Mouse (Mus musculus) spleen, adult 2 months (tissue): ENCODE measurements around the gene Nek2. TPM values are rescaled to one million over a fixed set of nuclear protein-coding genes. Genes with fewer than 3 reads are reported as not detected.

Experiments used
- DNase-seq, 2 experiments: peaks; one replicate each; pipeline versions ENCODE4 v3.0.0 to v3.0.0-alpha.2; 2012 to 2021; ENCODE audit warnings: low spot score in 2 of 2, low read depth in 1 of 2
- H3K27ac ChIP-seq: fragments of 200-500 bp; 2 replicates; pipeline ENCODE4 v1.5.1; 2012; ENCODE audit warnings: low read length, inconsistent platforms; ENCODE audit not compliant: insufficient read depth
- H3K27me3 ChIP-seq: fragments of 200-500 bp; 2 replicates; pipeline ENCODE4 v1.6.1; 2012; ENCODE audit warnings: mild to moderate bottlenecking, moderate library complexity, low read length, inconsistent platforms; ENCODE audit not compliant: control insufficient read depth, insufficient read depth
- H3K36me3 ChIP-seq: fragments of 200-500 bp; 2 replicates; pipeline ENCODE4 v1.6.1; 2012; ENCODE audit warnings: mild to moderate bottlenecking, low read length, inconsistent platforms; ENCODE audit not compliant: control insufficient read depth, insufficient read depth
- H3K4me1 ChIP-seq: fragments of 200-500 bp; 2 replicates; pipeline ENCODE4 v1.6.1; 2011; ENCODE audit warnings: inconsistent platforms; ENCODE audit not compliant: control insufficient read depth, insufficient read depth, insufficient read length
- H3K4me3 ChIP-seq: fragments of 200-500 bp; 2 replicates; pipeline ENCODE4 v1.5.1; 2011; ENCODE audit warnings: mild to moderate bottlenecking, inconsistent platforms; ENCODE audit not compliant: insufficient read depth, insufficient read length; ENCODE audit errors: extremely low read depth
- CTCF ChIP-seq: fragments of 200-500 bp; IDR thresholded peaks from 2 replicates; pipeline ENCODE4 v1.5.1; 2011; ENCODE audit warnings: mild to moderate bottlenecking, inconsistent platforms; ENCODE audit not compliant: insufficient read depth, insufficient read length, insufficient replicate concordance; ENCODE audit errors: extremely low read depth
- POLR2A ChIP-seq: fragments of 200-500 bp; IDR thresholded peaks from 2 replicates; pipeline ENCODE4 v1.6.1; 2011; ENCODE audit warnings: low read depth, low read length, inconsistent platforms
- WGBS: fragments of 180-500 bp; shearing (Covaris S2); methylation state at CpG from one replicate; pipeline ENCODE4 v1.1.7; 2018; 5-methylcytosine and 5-hydroxymethylcytosine counted together
- polyA plus RNA-seq: library from polyadenylated mRNA; depleted of rRNA; stranded (reverse); fragments of >200 nt; gene quantifications from 2 replicates; pipeline ENCODE4 v1.2.3, GENCODE M21; 2012

Gene Nek2
- polyA plus RNA-seq, 1 experiment = 2.3 TPM

DNA sequence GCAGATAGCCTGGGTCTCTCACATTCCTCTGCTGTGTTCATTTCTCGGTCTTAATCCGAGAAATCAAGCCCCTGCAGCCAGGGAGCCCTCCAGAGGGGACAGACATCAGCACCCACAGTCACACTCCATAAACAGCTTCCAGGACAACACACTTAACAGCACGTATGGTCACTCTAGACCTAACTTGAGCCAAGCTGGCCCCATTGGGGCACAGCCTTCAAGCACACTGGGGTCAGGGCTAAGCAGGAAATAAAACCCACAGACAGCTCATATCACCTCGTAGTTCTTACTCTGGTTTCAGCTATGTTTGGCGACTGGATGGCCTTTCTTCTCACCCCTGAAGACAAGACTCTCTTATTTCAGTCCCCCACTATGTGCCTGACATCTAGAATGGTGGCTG lies 16.5 kb upstream of the Nek2 start:
- Histone ChIP-seq H3K4me3 (no peak overlapping the region), H3K27ac (no peak overlapping the region), H3K4me1 (no peaks in the 10 kb centered on the region), H3K36me3 (no peaks in the 10 kb centered on the region), H3K27me3 (no peaks in the 10 kb centered on the region)
- TF ChIP-seq CTCF = no peak
- no peak for TF ChIP-seq POLR2A
- DNase-seq = no peak
- WGBS = 54% methylated on average over 5 of the region's 5 CpGs

DNA sequence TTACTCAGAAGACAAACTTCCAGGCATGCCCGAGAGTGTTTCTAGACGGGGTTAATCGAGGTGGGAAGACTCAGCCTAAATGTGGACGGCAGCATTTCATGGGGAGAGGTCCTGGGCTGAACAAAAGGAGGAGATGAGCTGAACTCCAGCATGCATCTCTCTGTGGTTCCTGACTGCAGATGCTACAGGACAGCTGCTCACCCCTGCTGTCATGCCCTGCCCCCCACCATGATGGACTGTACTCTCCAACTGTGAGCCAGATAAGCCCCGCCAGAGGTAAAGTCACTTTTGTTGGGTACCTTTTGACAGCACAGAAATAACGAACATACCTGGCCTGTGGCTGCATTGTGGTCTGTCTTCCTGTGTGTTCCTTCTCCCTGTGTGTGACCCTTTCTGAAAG lies 15.5 kb upstream of the Nek2 start:
- Histone ChIP-seq H3K4me1 (no peaks in the 10 kb centered on the region), H3K27ac (no peak overlapping the region), H3K36me3 (no peaks in the 10 kb centered on the region), H3K27me3 (no peaks in the 10 kb centered on the region), H3K4me3 (no peak overlapping the region)
- TF ChIP-seq POLR2A (no peak), CTCF (no peak)
- no peak for DNase-seq
- 89% methylated on average over 6 of the region's 6 CpGs for WGBS

DNA sequence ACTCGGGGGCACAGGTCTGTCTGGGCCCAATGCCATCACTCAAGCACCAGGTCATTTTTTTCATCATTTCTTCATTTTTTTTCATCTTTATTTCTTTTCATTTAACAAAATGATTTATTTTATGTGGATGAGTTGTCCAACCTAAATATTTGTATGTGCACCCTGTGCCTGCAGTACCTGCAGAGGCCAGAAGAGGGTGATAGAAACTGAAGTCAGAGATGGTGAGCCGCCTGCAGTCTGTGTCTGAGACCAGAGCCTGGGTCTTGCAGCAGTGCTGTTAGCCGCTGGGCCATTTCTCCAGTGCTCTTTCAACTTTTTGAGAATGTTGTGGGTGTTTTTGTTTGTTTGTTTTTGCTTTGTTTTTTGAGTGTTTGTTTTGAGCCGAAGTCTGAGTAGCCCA lies 14.5 kb upstream of the Nek2 start:
- Histone ChIP-seq H3K36me3 (no peaks in the 10 kb centered on the region), H3K27ac (no peak overlapping the region), H3K4me3 (no peak overlapping the region), H3K27me3 (no peaks in the 10 kb centered on the region), H3K4me1 (no peaks in the 10 kb centered on the region; the same call in 1 of the 2 replicates)
- WGBS = 92% methylated on average over 4 of the region's 4 CpGs
- DNase-seq = no peak
- TF ChIP-seq CTCF = no peak

DNA sequence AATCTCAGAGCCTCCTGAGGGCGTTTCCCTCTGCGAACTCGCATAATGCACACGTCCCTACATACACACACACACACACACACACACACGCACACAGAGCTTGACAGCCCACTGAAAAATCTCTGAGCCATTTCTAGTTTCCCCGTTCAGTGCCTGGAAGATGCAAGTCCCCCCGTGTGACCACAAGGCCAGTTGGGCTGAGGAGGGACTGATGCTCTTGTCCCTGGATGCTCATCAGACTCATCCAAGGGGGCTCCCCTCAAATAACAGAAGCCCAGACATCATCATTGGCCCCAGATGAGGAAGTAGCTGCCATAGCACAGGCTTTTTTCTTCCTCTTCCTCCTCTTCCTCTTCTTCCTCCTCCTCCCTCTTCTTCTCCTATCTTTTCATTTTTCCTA lies 13.3 kb upstream of the Nek2 start:
- H3K27me3 ChIP-seq = no peaks in the 10 kb centered on the region
- no peak overlapping the region for H3K4me3 ChIP-seq
- peaks cover 9% of the 10 kb centered on the region; the same call in 1 of the 2 replicates for H3K4me1 ChIP-seq
- H3K27ac ChIP-seq = no peak overlapping the region
- 84% methylated on average over 7 of the region's 7 CpGs for WGBS
- no peak for TF ChIP-seq CTCF
- TF ChIP-seq POLR2A = no peak
- H3K36me3 ChIP-seq = no peaks in the 10 kb centered on the region
- DNase-seq = no peak

DNA sequence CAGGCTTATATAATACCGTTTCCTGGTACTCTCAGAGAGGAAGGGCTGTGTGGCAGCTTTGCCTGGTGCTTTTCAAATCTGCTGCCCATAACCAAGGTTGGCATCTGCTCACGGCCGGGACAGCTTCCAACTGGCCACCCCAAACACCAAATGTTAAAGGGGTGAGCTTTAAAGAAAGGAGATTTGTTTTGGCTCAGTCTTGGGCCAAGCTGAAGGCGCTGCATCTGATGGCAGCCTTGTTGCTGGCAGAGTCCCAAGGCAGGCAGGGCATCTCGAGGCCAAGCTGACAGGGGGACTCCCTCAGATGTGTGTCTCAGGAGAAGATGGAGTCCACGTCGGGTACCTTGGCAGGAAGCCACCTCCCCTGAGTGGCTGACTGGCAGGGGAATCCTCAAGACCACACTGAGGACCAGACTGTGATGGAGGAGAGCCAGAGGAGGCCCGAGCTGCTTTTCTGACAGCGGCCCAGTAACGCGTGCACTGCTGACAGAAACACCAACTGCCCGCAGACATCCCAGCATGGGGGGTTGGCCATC lies 12.5 kb upstream of the Nek2 start:
- Histone ChIP-seq H3K27me3 (no peaks in the 10 kb centered on the region), H3K4me1 (peaks cover 12% of the 10 kb centered on the region; the same call in 1 of the 2 replicates), H3K4me3 (no peak overlapping the region), H3K27ac (no peak overlapping the region), H3K36me3 (no peaks in the 10 kb centered on the region)
- no peak for DNase-seq
- 66% methylated on average over 12 of the region's 12 CpGs for WGBS
- no peak for TF ChIP-seq POLR2A
- TF ChIP-seq CTCF = no peak

DNA sequence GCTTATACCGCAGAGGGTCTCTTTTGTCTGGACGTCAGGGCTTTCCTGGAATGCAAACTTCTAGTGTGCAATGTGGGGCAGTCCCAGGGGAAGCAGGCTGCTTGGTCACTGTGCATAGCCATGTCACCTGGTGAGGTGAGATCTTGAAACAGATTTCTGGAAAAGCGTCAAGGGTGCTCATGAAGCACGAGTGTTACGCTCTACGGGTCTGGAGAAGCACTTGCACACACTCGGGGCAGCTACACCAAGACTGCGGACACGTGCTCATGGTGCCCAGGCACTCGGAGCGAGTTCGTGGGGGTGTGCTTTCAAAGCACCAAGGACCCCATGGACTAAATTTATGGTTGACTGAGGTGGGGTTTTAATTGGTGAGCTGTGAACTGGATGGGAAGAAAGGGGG lies 9.5 kb upstream of the Nek2 start:
- no peak overlapping the region for H3K4me3 ChIP-seq
- peaks cover 15% of the 10 kb centered on the region; the same call in 1 of the 2 replicates for H3K4me1 ChIP-seq
- H3K36me3 ChIP-seq = no peaks in the 10 kb centered on the region
- H3K27ac ChIP-seq = peak overlapping the region; percentile 96; the same call in 1 of the 2 replicates
- no peak for DNase-seq
- no peaks in the 10 kb centered on the region for H3K27me3 ChIP-seq
- TF ChIP-seq CTCF = no peak
- no peak for TF ChIP-seq POLR2A
- WGBS = 86% methylated on average over 12 of the region's 12 CpGs

DNA sequence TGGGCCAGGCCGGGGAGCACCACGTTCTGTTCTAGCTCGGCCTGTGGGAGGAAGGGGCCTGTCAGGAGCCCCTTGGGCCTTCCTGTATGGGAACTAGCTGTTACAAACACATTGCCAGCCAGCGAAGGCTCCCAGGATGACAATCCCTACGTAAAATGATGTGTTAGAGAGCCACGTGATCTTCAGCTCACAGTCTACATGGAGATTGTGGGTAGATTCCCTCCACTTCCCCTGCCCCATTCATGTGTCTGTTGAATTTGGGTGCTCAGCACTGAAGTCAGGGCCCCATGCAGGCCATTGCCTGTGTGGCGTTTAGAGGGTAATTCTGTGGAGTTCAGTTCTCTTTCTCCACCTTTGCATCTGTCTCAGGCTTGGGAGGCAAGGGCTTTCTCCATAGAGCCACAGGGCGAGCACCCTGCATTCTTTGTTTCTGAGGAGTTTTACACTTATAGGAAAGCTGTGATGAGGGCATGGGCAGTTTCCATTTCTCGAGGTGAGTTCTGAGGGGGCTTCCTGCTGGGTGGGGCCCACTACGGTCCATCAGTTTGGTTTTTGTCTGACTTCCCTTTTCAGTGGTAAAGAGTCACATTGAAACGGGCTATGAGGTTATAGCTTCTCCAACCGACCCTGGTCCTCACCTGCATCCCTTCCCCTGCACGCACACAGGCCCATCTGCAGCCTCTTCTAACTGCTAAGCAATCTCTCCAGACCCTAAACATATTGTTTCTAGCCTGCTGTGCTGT lies 8.1 kb upstream of the Nek2 start:
- Histone ChIP-seq H3K36me3 (no peaks in the 10 kb centered on the region), H3K4me3 (no peak overlapping the region), H3K27me3 (no peaks in the 10 kb centered on the region), H3K27ac (peak overlapping the region; percentile 96), H3K4me1 (peaks cover 17% of the 10 kb centered on the region; the same call in 1 of the 2 replicates)
- TF ChIP-seq POLR2A (no peak; the same call in 1 of the 2 replicates), CTCF (no peak)
- WGBS = 40% methylated on average over 13 of the region's 13 CpGs
- DNase-seq = peak; percentile 69
